In genomic region chr5:142424627-142425349, GRCm38 (mm10) we compare ENCODE assay signal across 8 mouse cellular contexts. TPM values are rescaled to one million over a fixed set of nuclear protein-coding genes. Genes with fewer than 3 reads are reported as not detected.
DNase-seq lines count a peak whose midpoint lies in the region; ATAC-seq and TF ChIP-seq lines count a peak whose summit lies in the region.

No protein-coding gene starts in this region.

- TF ChIP-seq CTCF in embryonic fibroblast, embryonic 13.5 days (IDR thresholded peaks at IDR 0.05; ENCODE audit: borderline replicate concordance, insufficient read depth, low read length), result no peak
- 0 out of 2 replicates have a peak, but pooled peaks have one; percentile 4 for TF ChIP-seq CTCF in heart, postnatal 0 days (IDR thresholded peaks at IDR 0.05; ENCODE audit: low read depth)

- peak overlapping the region; percentile 21 for H3K4me2 ChIP-seq in heart, postnatal 0 days (ENCODE audit: low read depth, low read length)

- peak; percentile 80 for ATAC-seq in heart, postnatal 0 days (ENCODE audit: insufficient read depth, low read depth)

- peak; percentile 48; the same call in 1 of the 2 replicates for TF ChIP-seq POLR2A in embryonic fibroblast, embryonic 13.5 days (IDR thresholded peaks at IDR 0.05; ENCODE audit: low read depth, low read length)

- WGBS in heart, postnatal 0 days, result 17% methylated on average over 13 of the region's 13 CpGs

- no peaks in the 10 kb centered on the region for H3K9me3 ChIP-seq in heart, postnatal 0 days (replicated peaks; ENCODE audit: control insufficient read depth, low read length)

- H3K4me3 ChIP-seq in embryonic fibroblast, embryonic 13.5 days (ENCODE audit: insufficient read depth, low read length), result no peak overlapping the region
- H3K4me3 ChIP-seq in heart, postnatal 0 days (ENCODE audit: low read depth, low read length), result no peak overlapping the region

- intact Hi-C loops in left cerebral cortex, postnatal 4 days (cut with DNase I), result no loop called here
- intact Hi-C loops in left cerebral cortex, postnatal 36 days (cut with DNase I), result no loop called here
- intact Hi-C loops in left cerebral cortex, postnatal 14 days (cut with DNase I), result no loop called here

- H3K9ac ChIP-seq in heart, postnatal 0 days (replicated peaks; ENCODE audit: low read depth, low read length), result no peak overlapping the region

- DNase-seq in left cerebral cortex, postnatal 4 days, result peak; percentile 48
- no peak for DNase-seq in left cerebral cortex, postnatal 36 days (ENCODE audit: low spot score in 2 of 2)
- DNase-seq in heart, postnatal 0 days (ENCODE audit: low spot score), result peak; percentile 85
- DNase-seq in kidney, postnatal 14 days, result peak; percentile 84
- peak; percentile 82 to 92 for DNase-seq in lung, postnatal 4 days
- DNase-seq in urinary bladder, postnatal 10 days (ENCODE audit: low spot score), result peak; percentile 26
- no peak for DNase-seq in left cerebral cortex, postnatal 14 days (ENCODE audit: low spot score in 2 of 2)

- no peaks in the 10 kb centered on the region for H3K27me3 ChIP-seq in heart, postnatal 0 days (ENCODE audit: control insufficient read depth, insufficient read depth, low read length)

- no peak for TF ChIP-seq EP300 in heart, postnatal 0 days (IDR thresholded peaks at IDR 0.05; ENCODE audit: low read depth)

- peaks cover 17% of the 10 kb centered on the region for H3K4me1 ChIP-seq in embryonic fibroblast, embryonic 13.5 days (ENCODE audit: control insufficient read depth, insufficient read depth, low read length)
- H3K4me1 ChIP-seq in heart, postnatal 0 days (ENCODE audit: control insufficient read depth, insufficient read depth), result peaks cover 56% of the 10 kb centered on the region

- peak overlapping the region; percentile 78 for H3K27ac ChIP-seq in embryonic fibroblast, embryonic 13.5 days (ENCODE audit: insufficient read depth, low read length)
- peak overlapping the region; percentile 89 for H3K27ac ChIP-seq in heart, postnatal 0 days (ENCODE audit: low read depth)

- no peaks in the 10 kb centered on the region for H3K36me3 ChIP-seq in heart, postnatal 0 days (replicated peaks; ENCODE audit: control insufficient read depth, insufficient read depth, low read length)

RNA-seq across cellular contexts. Expression of gene Foxk1, which starts 23.5 kb away (rescaled TPM):
- 10 to 100 TPM; 34.5 to 35.6 TPM for total RNA-seq in left cerebral cortex, postnatal 4 days (2021)
- total RNA-seq in left cerebral cortex, postnatal 36 days (2021), result 10 to 100 TPM; 42.4 to 42.5 TPM
- polyA plus RNA-seq in embryonic fibroblast, embryonic 13.5 days (2011; ENCODE audit: insufficient read length, low read depth, missing spikeins), result 34.1 and 38.3 TPM in 2 replicates
- total RNA-seq in heart, postnatal 0 days (2014; rRNA removed; ENCODE audit: low replicate concordance), result 9.5 and 9.7 TPM in 2 replicates
- 1.8 and 3.5 TPM in 2 replicates for polyA plus RNA-seq in heart, postnatal 0 days (2015; fragmentation: Nextera tagmentation; extraction: Ambion mirVana)
- 10 to 100 TPM; 40.6 to 43.4 TPM for total RNA-seq in left cerebral cortex, postnatal 14 days (2021)

RNA-seq across cellular contexts. Expression of gene Ap5z1, which starts 39.0 kb away (rescaled TPM):
- total RNA-seq in left cerebral cortex, postnatal 4 days (2021), result 10 to 100 TPM; 21.9 to 23.2 TPM
- 10 to 100 TPM; 21.4 to 22.4 TPM for total RNA-seq in left cerebral cortex, postnatal 36 days (2021)
- polyA plus RNA-seq in embryonic fibroblast, embryonic 13.5 days (2011; ENCODE audit: insufficient read length, low read depth, missing spikeins), result 8.2 and 10.1 TPM in 2 replicates
- total RNA-seq in heart, postnatal 0 days (2014; rRNA removed; ENCODE audit: low replicate concordance), result 8.2 and 14.1 TPM in 2 replicates
- 3.9 and 5.7 TPM in 2 replicates for polyA plus RNA-seq in heart, postnatal 0 days (2015; fragmentation: Nextera tagmentation; extraction: Ambion mirVana)
- 10 to 100 TPM; 18.6 to 21.0 TPM for total RNA-seq in left cerebral cortex, postnatal 14 days (2021)

Comparison
In these comparisons a context has a peak if more than half of its experiments do, and no peak if none do; other contexts are left out.
1. DNase-seq: peak in left cerebral cortex, postnatal 4 days (single experiment), heart, postnatal 0 days (single experiment), kidney, postnatal 14 days (single experiment), lung, postnatal 4 days (2 of 2) and urinary bladder, postnatal 10 days (single experiment); none in left cerebral cortex, postnatal 36 days (0 of 2) and left cerebral cortex, postnatal 14 days (0 of 2).